Mouse (Mus musculus) intestine, embryonic 16.5 days (tissue): ENCODE data around the gene 2410002F23Rik. TPM values are rescaled to one million over a fixed set of nuclear protein-coding genes. Genes with fewer than 3 reads are reported as not detected.
"Not testable (repeated sequence)": the region's sequence is repeated elsewhere in the genome, so short reads cannot be mapped to it uniquely, and the experiment has no call there.

Experiments
- ATAC-seq: fragments of 200-750 bp; cut with Nextera tagmentation; 2 replicates; pipeline ENCODE4 v1.8.0; 2017; ENCODE audit warnings: moderate TSS enrichment, moderate library complexity
- H3K27ac ChIP-seq: fragments of 300-500 bp; sonication (generic); 2 replicates; pipeline ENCODE4 v1.5.1; 2014; ENCODE audit warnings: mild to moderate bottlenecking, low read length
- H3K27me3 ChIP-seq: fragments of 300-500 bp; sonication (generic); replicated peaks from 2 replicates; pipeline ENCODE4 v1.6.1; 2014; ENCODE audit warnings: low read length, control low read depth, mixed read lengths; ENCODE audit not compliant: control insufficient read depth, insufficient read depth
- H3K36me3 ChIP-seq: fragments of 300-500 bp; sonication (generic); 2 replicates; pipeline ENCODE4 v1.6.1; 2014; ENCODE audit warnings: low read length, control low read depth; ENCODE audit not compliant: control insufficient read depth, insufficient read depth
- H3K4me1 ChIP-seq: fragments of 300-500 bp; sonication (generic); 2 replicates; pipeline ENCODE4 v1.6.1; 2014; ENCODE audit warnings: low read length, control low read depth, mixed read lengths; ENCODE audit not compliant: control insufficient read depth, insufficient read depth
- H3K4me2 ChIP-seq: fragments of 300-500 bp; sonication (generic); 2 replicates; pipeline ENCODE4 v1.6.1; 2014; ENCODE audit warnings: low read depth, low read length, control low read depth
- H3K4me3 ChIP-seq: fragments of 300-500 bp; sonication (generic); 2 replicates; pipeline ENCODE4 v1.5.1; 2014; ENCODE audit warnings: mild to moderate bottlenecking, low read length
- H3K9ac ChIP-seq: fragments of 300-500 bp; sonication (generic); 2 replicates; pipeline ENCODE4 v1.6.1; 2014; ENCODE audit warnings: low read depth, low read length
- H3K9me3 ChIP-seq: fragments of 300-500 bp; sonication (generic); 2 replicates; pipeline ENCODE4 v1.6.1; 2016; ENCODE audit warnings: low read length, control low read depth; ENCODE audit not compliant: control insufficient read depth
- WGBS: fragments of 180-500 bp; shearing (Covaris S2); extraction: QIAGEN DNeasy Blood & Tissue Kit; methylation state at CpG from one replicate; pipeline ENCODE4 v1.1.7; 2014; 5-methylcytosine and 5-hydroxymethylcytosine counted together
- polyA plus RNA-seq: library from polyadenylated mRNA; unstranded; fragments of >200 nt; fragmentation: Nextera tagmentation; extraction: Ambion mirVana; gene quantifications from 2 replicates; pipeline ENCODE4 v1.2.1, GENCODE M21; 2015

The 2410002F23Rik gene
- polyA plus RNA-seq, result 101 and 114 TPM in 2 replicates

DNA sequence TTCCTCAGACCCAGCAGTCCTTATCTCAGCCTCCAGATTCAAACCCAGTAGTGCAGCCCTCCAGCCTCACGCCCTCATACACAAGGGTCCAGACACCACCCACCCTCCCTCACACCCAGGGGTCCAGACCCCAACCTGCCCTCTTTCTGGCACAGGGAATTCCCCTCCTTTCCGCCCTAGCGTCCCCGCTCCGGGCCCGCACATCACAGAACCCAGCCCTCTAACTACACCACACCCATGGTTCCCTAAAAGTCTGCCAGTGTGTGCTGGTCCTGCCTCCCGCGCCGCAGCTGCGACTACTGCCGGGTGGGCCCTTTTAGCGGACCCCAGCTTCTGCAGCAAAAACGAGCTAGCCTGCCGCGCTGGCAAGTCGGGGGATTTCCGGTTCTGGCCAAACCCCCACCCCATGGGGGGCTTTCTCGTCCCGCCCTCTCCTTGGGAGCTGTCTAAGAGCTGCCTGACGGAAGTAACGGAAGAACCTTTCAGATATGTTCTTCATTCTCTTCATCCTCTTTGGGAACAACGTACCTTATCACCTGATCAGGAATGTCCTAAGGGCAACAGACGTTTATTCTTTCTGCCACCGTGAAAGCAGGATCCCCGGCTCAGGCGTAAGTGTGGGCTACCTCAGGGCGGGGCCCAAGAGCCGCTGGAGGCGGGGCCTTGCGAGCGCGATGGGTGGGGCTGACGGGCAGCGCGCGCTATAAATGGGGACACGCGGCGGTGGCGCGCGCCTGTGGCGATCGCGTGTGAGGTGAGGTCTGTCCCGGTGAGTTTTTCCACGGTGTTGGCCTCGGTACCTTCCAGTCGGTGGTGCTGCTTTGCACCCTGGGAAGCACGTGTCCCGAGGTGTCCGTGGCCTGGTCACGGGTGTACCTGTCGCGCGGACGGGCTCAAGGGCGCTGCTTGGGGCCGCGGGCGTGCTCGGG is at the start of gene 2410002F23Rik, which contains the start of gene 1700028J19Rik:
TSS of gene 2410002F23Rik (plus strand) at position 668 of the 929 bp plus-strand sequence.
TSS of gene 1700028J19Rik (minus strand) at position 641 of the 929 bp plus-strand sequence.
- Histone ChIP-seq H3K4me3 (peak within 1 kb of the TSS; percentile 84), H3K9ac (peak within 1 kb of the TSS; percentile 94), H3K4me2 (peak within 1 kb of the TSS; percentile 79), H3K36me3 (peaks cover 15% of the 10 kb centered on the region), H3K27me3 (no peaks in the 10 kb centered on the region), H3K27ac (peak within 1 kb of the TSS; percentile 87), H3K9me3 (no peaks in the 10 kb centered on the region), H3K4me1 (peaks cover 16% of the 10 kb centered on the region)
- ATAC-seq, result peak; percentile 88
- under 1% methylated on average over 62 of the region's 62 CpGs for WGBS

- no peak within 1 kb of the TSS for H3K9ac ChIP-seq
- H3K27me3 ChIP-seq, result no peaks in the 10 kb centered on the region
- H3K9me3 ChIP-seq, result no peaks in the 10 kb centered on the region
- no peak within 1 kb of the TSS for H3K4me3 ChIP-seq
- ATAC-seq, result no peak
- no peaks in the 10 kb centered on the region for H3K4me1 ChIP-seq
- no peak within 1 kb of the TSS for H3K27ac ChIP-seq
- no peak within 1 kb of the TSS for H3K4me2 ChIP-seq
- H3K36me3 ChIP-seq, result no peaks in the 10 kb centered on the region
- WGBS, result 59% methylated on average over 3 of the region's 3 CpGs
Observed at GRCm38 (mm10) chr7:44197891-44198290, 48.6 kb upstream of the 2410002F23Rik start, which contains the start of gene Klk1b3. Klk1b3 (plus strand) TSS chr7:44198191.

- not testable (repeated sequence) for H3K4me3 ChIP-seq, H3K9me3 ChIP-seq, H3K9ac ChIP-seq, H3K36me3 ChIP-seq, H3K27me3 ChIP-seq, ATAC-seq, H3K4me2 ChIP-seq, H3K4me1 ChIP-seq, H3K27ac ChIP-seq
- WGBS, result 50% methylated on average over 3 of the region's 3 CpGs
Observed at GRCm38 (mm10) chr7:44207135-44207534, 39.4 kb upstream of the 2410002F23Rik start, which contains the start of gene Klk1b4. Klk1b4 (plus strand) TSS chr7:44207435.

DNA sequence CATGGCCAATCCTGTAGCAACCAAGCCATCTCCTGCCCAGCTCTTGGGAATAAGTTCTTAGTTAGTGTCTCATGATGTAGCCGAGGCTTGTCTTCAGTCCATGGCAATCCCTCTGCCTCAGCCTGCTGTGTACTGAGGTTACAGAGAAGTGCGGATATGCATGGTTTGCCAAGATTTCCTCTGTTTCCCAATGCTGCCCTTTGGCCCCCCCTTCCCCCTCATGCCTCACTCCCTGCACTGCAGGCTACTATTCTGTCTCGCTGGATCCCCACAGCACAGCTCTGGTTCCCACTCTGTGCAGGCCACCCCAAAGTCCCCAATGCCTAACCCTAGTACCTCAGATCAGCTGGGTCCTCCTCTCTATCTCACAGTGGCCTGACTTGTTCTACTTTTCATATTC is 38.2 kb upstream of the 2410002F23Rik start:
- no peak overlapping the region for H3K4me3 ChIP-seq
- H3K4me1 ChIP-seq, result no peaks in the 10 kb centered on the region
- no peaks in the 10 kb centered on the region for H3K27me3 ChIP-seq
- H3K27ac ChIP-seq, result no peak overlapping the region
- no peaks in the 10 kb centered on the region for H3K36me3 ChIP-seq
- no peak overlapping the region for H3K9ac ChIP-seq
- H3K4me2 ChIP-seq, result no peak overlapping the region
- no peaks in the 10 kb centered on the region for H3K9me3 ChIP-seq
- no peak for ATAC-seq
- 80% methylated on average over 3 of the region's 3 CpGs for WGBS

- no peaks in the 10 kb centered on the region for H3K36me3 ChIP-seq
- H3K4me2 ChIP-seq, result no peak within 1 kb of the TSS
- H3K27me3 ChIP-seq, result no peaks in the 10 kb centered on the region
- no peaks in the 10 kb centered on the region for H3K9me3 ChIP-seq
- no peak within 1 kb of the TSS for H3K9ac ChIP-seq
- H3K27ac ChIP-seq, result no peak within 1 kb of the TSS
- WGBS, result 84% methylated on average over 1 of the region's 1 CpGs
- H3K4me3 ChIP-seq, result no peak within 1 kb of the TSS
- no peaks in the 10 kb centered on the region for H3K4me1 ChIP-seq
- no peak for ATAC-seq
Observed at GRCm38 (mm10) chr7:44215645-44216044, 30.9 kb upstream of the 2410002F23Rik start, which contains the start of gene Klk1b5. Klk1b5 (plus strand) TSS chr7:44215945.

GRCm38 (mm10) chr7:44221601-44222000 is 24.9 kb upstream of the 2410002F23Rik start:
- ATAC-seq, result peak; percentile 82
- H3K36me3 ChIP-seq, H3K9ac ChIP-seq, H3K9me3 ChIP-seq, H3K4me2 ChIP-seq, H3K4me3 ChIP-seq, H3K27me3 ChIP-seq, H3K4me1 ChIP-seq, H3K27ac ChIP-seq: not testable (repeated sequence)
- WGBS, result 59% methylated on average over 8 of the region's 10 CpGs

DNA sequence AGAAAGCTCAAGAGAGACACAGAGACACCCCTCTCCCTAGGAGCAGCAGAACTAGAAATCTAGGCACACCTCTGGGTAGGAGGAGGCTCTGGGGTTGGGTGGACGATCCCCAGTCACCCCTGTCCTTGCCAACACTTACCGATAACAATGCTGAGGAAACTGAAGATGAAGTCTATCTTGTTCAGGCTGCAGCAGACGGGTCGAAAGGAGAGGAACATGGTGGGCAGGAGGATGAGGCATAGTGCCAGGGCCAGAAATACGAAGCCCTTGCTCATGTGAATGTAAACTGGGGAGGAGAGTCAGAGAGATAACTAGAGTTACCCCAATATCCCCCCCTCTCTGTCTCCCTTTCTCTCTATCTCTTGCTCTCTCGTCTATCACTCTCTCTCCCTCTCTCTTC is 24.2 kb upstream of the 2410002F23Rik start:
- H3K36me3 ChIP-seq, H3K27ac ChIP-seq, H3K4me1 ChIP-seq, H3K27me3 ChIP-seq, H3K4me3 ChIP-seq, ATAC-seq, H3K4me2 ChIP-seq, H3K9ac ChIP-seq, H3K9me3 ChIP-seq: not testable (repeated sequence)
- 81% methylated on average over 6 of the region's 6 CpGs for WGBS

GRCm38 (mm10) chr7:44225076-44225475 is 21.4 kb upstream of the 2410002F23Rik start, which contains the start of gene Klk1:
Klk1 (plus strand) TSS chr7:44225360.
- WGBS, result 33% methylated on average over 1 of the region's 1 CpGs
- no peaks in the 10 kb centered on the region for H3K36me3 ChIP-seq
- H3K4me2 ChIP-seq, result no peak within 1 kb of the TSS
- ATAC-seq, result peak; percentile 66
- H3K4me3 ChIP-seq, result no peak within 1 kb of the TSS
- H3K4me1 ChIP-seq, result 0 out of 2 replicates have a peak, but pooled peaks cover 4% of the 10 kb centered on the region
- no peak within 1 kb of the TSS for H3K9ac ChIP-seq
- H3K9me3 ChIP-seq, result no peaks in the 10 kb centered on the region
- no peaks in the 10 kb centered on the region for H3K27me3 ChIP-seq
- no peak within 1 kb of the TSS for H3K27ac ChIP-seq

DNA sequence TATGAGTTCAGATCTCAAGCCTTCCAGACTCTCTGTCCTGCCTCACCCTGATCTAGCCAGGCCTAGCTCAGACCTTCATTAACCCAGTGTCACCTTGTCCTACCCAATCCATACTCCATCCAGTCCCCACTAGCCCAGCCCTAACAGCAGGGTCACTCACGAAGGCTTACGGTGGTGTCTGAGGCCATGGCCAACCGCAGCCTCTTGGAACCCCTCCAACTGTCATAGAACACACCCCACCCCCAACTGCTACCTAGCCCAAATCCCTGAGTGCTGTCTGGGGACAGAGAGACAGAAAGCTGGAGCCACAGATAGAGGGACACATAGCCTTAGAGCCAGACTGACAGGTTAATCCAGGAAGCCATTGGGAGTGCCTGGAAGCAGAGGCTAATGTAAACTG is 10.6 kb upstream of the 2410002F23Rik start, which contains the start of gene Gm36864:
TSS of gene Gm36864 (plus strand) at position 269 of the 400 bp plus-strand sequence.
- H3K4me1 ChIP-seq, result no peaks in the 10 kb centered on the region
- H3K36me3 ChIP-seq, result no peaks in the 10 kb centered on the region
- 71% methylated on average over 3 of the region's 3 CpGs for WGBS
- H3K9me3 ChIP-seq, result no peaks in the 10 kb centered on the region
- no peak within 1 kb of the TSS for H3K4me2 ChIP-seq
- H3K9ac ChIP-seq, result no peak within 1 kb of the TSS
- ATAC-seq, result no peak
- no peaks in the 10 kb centered on the region for H3K27me3 ChIP-seq
- H3K27ac ChIP-seq, result no peak within 1 kb of the TSS
- H3K4me3 ChIP-seq, result no peak within 1 kb of the TSS
